In genomic region chr14:61687346-61688012, GRCm38 (mm10) we compare ENCODE assay signal across 8 mouse cellular contexts.
DNase-seq lines count a peak whose midpoint lies in the region; ATAC-seq lines count a peak whose summit lies in the region.

No protein-coding gene starts in this region.

- no peaks in the 10 kb centered on the region for H3K9me3 ChIP-seq in embryonic facial prominence, embryonic 13.5 days
- no peaks in the 10 kb centered on the region for H3K9me3 ChIP-seq in midbrain, embryonic 14.5 days (ENCODE audit: control insufficient read depth, low read length)

- H3K4me2 ChIP-seq in embryonic facial prominence, embryonic 13.5 days, result peak overlapping the region; percentile 74
- H3K4me2 ChIP-seq in midbrain, embryonic 14.5 days (ENCODE audit: low read length), result peak overlapping the region; percentile 41

- H3K4me1 ChIP-seq in embryonic facial prominence, embryonic 13.5 days, result peaks cover 45% of the 10 kb centered on the region
- H3K4me1 ChIP-seq in midbrain, embryonic 14.5 days (ENCODE audit: control insufficient read depth, insufficient read depth, low read length), result peaks cover 4% of the 10 kb centered on the region; the same call in 1 of the 2 replicates

- peak; percentile 17 for DNase-seq in kidney, adult 18-20 months
- no peak for DNase-seq in kidney, adult 11 months
- DNase-seq in induced T-regulatory cell, adult 2 months (ENCODE audit: low read depth), result peak; percentile 62
- DNase-seq in midbrain, embryonic 14.5 days, result peak; percentile 49
- DNase-seq in adrenal gland, postnatal 36 days, result no peak
- DNase-seq in spleen, postnatal 14 days (ENCODE audit: low spot score in 2 of 2), result no peak
- no peak for DNase-seq in cerebellum, adult 9-10 months

- WGBS in embryonic facial prominence, embryonic 13.5 days, result 1% methylated on average over 15 of the region's 15 CpGs
- 1% methylated on average over 15 of the region's 15 CpGs for WGBS in midbrain, embryonic 14.5 days

- no peak overlapping the region for H3K27ac ChIP-seq in embryonic facial prominence, embryonic 13.5 days
- H3K27ac ChIP-seq in midbrain, embryonic 14.5 days (replicated peaks; ENCODE audit: low read depth, low read length), result no peak overlapping the region

- peak overlapping the region; percentile 43 for H3K4me3 ChIP-seq in embryonic facial prominence, embryonic 13.5 days
- H3K4me3 ChIP-seq in midbrain, embryonic 14.5 days (replicated peaks; ENCODE audit: low read depth, low read length), result no peak overlapping the region; the same call in 1 of the 2 replicates

- H3K9ac ChIP-seq in embryonic facial prominence, embryonic 13.5 days, result peak overlapping the region; percentile 61; the same call in 1 of the 2 replicates
- H3K9ac ChIP-seq in midbrain, embryonic 14.5 days (replicated peaks; ENCODE audit: low read length), result no peak overlapping the region

- H3K27me3 ChIP-seq in embryonic facial prominence, embryonic 13.5 days, result peaks cover 80% of the 10 kb centered on the region
- H3K27me3 ChIP-seq in midbrain, embryonic 14.5 days (ENCODE audit: control insufficient read depth, insufficient read depth, low read length), result peaks cover 76% of the 10 kb centered on the region

- H3K36me3 ChIP-seq in embryonic facial prominence, embryonic 13.5 days, result no peaks in the 10 kb centered on the region
- no peaks in the 10 kb centered on the region for H3K36me3 ChIP-seq in midbrain, embryonic 14.5 days (ENCODE audit: control insufficient read depth, insufficient read depth, low read length)

- ATAC-seq in embryonic facial prominence, embryonic 13.5 days (ENCODE audit: insufficient number of reproducible peaks, insufficient read depth, low FRiP score, low TSS enrichment, low read depth), result no peak
- no peak for ATAC-seq in midbrain, embryonic 14.5 days (ENCODE audit: low FRiP score, low TSS enrichment)

Comparison
In these comparisons a context has a peak if more than half of its experiments do, and no peak if none do; other contexts are left out.
1. DNase-seq: peak in kidney, adult 18-20 months (single experiment), induced T-regulatory cell, adult 2 months (single experiment) and midbrain, embryonic 14.5 days (single experiment); none in kidney, adult 11 months (single experiment), adrenal gland, postnatal 36 days (0 of 2), spleen, postnatal 14 days (0 of 2) and cerebellum, adult 9-10 months (single experiment).